Mouse (Mus musculus) spleen, postnatal 4 days (tissue): ENCODE results near the gene Tex13c3.
"Not testable (repeated sequence)": the region's sequence is repeated elsewhere in the genome, so short reads cannot be mapped to it uniquely, and the experiment has no call there.

Experiments
- DNase-seq, 2 experiments: peaks; one replicate each; pipeline ENCODE4 v3.0.0; 2022; ENCODE audit warnings: low spot score in 2 of 2

Gene Tex13c3

DNA sequence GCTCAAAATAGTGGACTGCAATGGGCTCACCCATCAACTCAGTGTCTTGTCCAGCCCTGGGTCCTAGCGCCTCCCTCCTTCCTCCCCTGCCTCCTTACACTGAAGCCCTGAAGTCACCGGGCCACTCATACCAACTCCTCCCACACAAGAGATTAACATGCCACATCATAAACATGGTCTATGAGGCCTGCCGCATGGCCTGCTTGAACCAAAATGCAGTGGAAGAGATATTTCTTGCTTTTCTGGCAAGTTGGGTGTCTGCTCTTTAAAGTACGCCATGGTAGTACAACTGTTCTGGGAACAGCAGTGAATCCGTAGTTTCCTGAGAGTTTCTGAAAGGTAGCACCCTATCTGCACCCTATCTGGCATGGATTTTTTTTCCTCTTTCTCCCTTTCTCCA lies at the start of gene Tex13c3:
TSS of gene Tex13c3 (minus strand) at position 101 of the 400 bp plus-strand sequence.
- not testable (repeated sequence) for DNase-seq

DNA sequence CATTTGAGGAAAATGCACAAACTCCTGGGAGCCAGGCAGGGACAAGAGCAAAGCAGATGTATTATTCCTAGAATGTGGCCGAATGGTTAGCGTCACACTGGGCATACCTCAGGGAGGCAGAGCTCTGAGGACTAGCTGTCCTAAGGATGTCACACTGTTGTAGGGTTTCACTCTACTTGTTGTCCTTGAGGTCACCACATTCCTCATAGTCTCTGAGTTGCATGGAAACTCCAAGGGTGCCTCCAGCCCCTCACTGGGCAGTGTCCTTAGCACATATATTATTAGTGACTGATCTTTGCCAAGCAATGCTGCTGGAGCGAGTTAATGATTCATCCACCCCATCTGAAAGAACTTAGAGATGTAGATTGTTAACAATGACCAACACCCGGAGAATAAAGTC lies 8.6 kb upstream of the Tex13c3 start:
- DNase-seq, result no peak
